Mouse (Mus musculus): ENCODE results near the gene Vasp. TPM values are rescaled to one million over a fixed set of nuclear protein-coding genes. Genes with fewer than 3 reads are reported as not detected.
A peak's percentile ranks its signal among the peaks of the same experiment; 100 is the strongest.

Vasp gene
- polyA plus RNA-seq, 1 experiment from 2014 or later: 57.6 TPM

DNA sequence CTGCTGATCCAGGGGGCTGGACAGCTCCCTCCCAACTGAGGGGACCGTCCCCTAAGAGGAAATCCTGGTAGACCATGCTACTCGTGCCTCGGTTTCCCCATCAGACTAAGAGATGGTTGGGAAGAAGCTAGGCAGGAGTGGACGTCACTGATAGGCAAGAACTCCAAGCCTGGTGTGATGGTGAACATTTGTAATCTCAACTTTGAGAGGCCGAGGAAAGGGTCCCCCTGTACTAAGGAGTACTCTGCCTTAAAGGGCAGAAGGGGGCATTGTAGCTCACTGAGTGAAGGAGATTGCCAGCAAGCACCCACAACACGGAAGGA is 33.8 kb upstream of the Vasp start:
- Histone ChIP-seq H3K27me3 (ENCODE audit: control insufficient read depth, insufficient read depth, low read length) (peaks cover 63% of the 10 kb centered on the region), H3K4me2 (ENCODE audit: low read depth) (no peak overlapping the region), H3K27ac (ENCODE audit: low read depth, low read length) (no peak overlapping the region), H3K36me3 (ENCODE audit: control insufficient read depth, insufficient read depth, low read length) (no peaks in the 10 kb centered on the region), H3K9ac (ENCODE audit: low read length) (peak overlapping the region; percentile 10; the same call in 1 of the 2 replicates), H3K4me1 (ENCODE audit: control insufficient read depth, insufficient read depth, low read length) (peaks cover 22% of the 10 kb centered on the region), H3K4me3 (ENCODE audit: low read depth, low read length) (no peak overlapping the region), H3K9me3 (ENCODE audit: control insufficient read depth, low read length) (no peaks in the 10 kb centered on the region)
- WGBS: 10% methylated on average over 6 of the region's 6 CpGs
- DNase-seq (ENCODE audit: low spot score): no peak
- no peak for ATAC-seq (ENCODE audit: insufficient read depth, low FRiP score, low TSS enrichment)

DNA sequence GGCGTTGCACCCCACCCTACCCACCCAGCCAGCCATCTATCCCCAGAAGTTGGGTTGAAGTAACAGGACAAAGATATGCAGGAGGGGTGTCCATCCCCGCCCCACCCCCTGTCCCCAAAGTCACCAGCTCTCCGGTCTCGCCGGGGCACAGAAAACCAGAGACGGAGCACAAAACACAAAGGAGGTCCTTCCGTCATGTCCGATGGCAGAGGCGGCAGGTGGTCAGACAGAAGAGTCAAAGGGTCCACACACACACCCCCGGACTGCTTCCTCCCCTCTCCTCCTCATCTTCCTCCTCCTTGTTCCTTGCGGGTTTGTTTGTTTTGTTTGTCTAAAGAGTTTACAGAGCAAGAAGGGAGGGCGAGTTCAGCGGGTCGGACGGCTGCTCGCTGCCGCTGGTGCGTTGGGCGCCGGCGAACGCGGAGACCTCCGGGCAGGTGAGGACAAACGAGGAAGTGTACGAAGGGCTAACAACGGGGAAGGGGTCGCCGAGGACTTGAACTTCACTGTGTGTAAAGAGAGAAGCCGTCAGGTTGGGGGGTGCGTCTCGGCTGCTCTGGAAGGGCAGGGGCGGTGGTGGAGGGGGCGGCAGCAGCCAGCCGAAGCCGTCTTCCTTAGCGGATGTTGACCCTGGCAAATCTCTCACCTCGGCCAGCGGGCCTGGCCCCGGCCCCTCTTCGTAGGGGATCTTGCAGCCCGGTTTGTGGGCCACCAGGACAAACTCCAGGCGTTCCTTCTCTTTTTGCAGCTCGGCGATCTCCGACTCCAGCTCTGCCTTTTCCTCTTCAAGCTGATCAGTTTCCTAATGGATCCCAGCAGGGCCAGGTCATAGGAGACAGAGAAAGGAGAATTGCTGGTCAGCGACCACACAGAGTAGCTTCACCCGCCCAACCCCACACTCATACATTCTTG is 33.1 kb upstream of the Vasp start:
- 2% methylated on average over 48 of the region's 48 CpGs for WGBS
- peak overlapping the region; percentile 23 for H3K4me3 ChIP-seq (ENCODE audit: low read depth, low read length)
- no peaks in the 10 kb centered on the region for H3K9me3 ChIP-seq (ENCODE audit: control insufficient read depth, low read length)
- H3K9ac ChIP-seq (ENCODE audit: low read length): peak overlapping the region; percentile 10; the same call in 1 of the 2 replicates
- no peak overlapping the region for H3K27ac ChIP-seq (ENCODE audit: low read depth, low read length)
- peaks cover 63% of the 10 kb centered on the region for H3K27me3 ChIP-seq (ENCODE audit: control insufficient read depth, insufficient read depth, low read length)
- H3K4me1 ChIP-seq (ENCODE audit: control insufficient read depth, insufficient read depth, low read length): peaks cover 22% of the 10 kb centered on the region
- no peaks in the 10 kb centered on the region for H3K36me3 ChIP-seq (ENCODE audit: control insufficient read depth, insufficient read depth, low read length)
- peak overlapping the region; percentile 40 for H3K4me2 ChIP-seq (ENCODE audit: low read depth)
- DNase-seq (ENCODE audit: low spot score) (no peak), ATAC-seq (ENCODE audit: insufficient read depth, low FRiP score, low TSS enrichment) (no peak)

DNA sequence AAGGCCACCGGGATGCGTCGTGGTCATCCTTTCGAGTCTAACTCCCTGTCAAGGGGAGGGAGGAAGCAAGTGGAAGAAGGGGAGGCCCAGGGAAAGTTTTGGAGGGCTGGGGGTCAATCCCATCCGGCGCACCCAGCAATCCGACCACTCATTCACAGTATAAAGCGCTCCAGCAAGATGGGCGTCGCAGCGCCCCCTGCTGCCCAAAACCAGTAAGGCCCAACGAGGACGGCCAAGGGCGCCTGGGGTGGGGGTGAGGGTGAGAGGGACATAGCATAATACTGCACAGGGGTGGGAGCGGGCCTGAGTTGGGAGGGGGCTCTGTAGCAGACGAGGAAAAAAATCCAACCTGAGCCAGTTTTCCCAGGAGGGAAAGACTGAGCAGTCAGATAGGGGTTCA is 32.2 kb upstream of the Vasp start:
- peak; percentile 83 for DNase-seq (ENCODE audit: low spot score)
- Histone ChIP-seq H3K4me3 (ENCODE audit: low read depth, low read length) (no peak overlapping the region), H3K36me3 (ENCODE audit: control insufficient read depth, insufficient read depth, low read length) (no peaks in the 10 kb centered on the region), H3K4me2 (ENCODE audit: low read depth) (peak overlapping the region; percentile 21), H3K9ac (ENCODE audit: low read length) (peak overlapping the region; percentile 16; the same call in 1 of the 2 replicates), H3K27me3 (ENCODE audit: control insufficient read depth, insufficient read depth, low read length) (peaks cover 61% of the 10 kb centered on the region), H3K27ac (ENCODE audit: low read depth, low read length) (no peak overlapping the region), H3K4me1 (ENCODE audit: control insufficient read depth, insufficient read depth, low read length) (peaks cover 14% of the 10 kb centered on the region), H3K9me3 (ENCODE audit: control insufficient read depth, low read length) (no peaks in the 10 kb centered on the region)
- under 1% methylated on average over 16 of the region's 16 CpGs for WGBS
- ATAC-seq (ENCODE audit: insufficient read depth, low FRiP score, low TSS enrichment): 0 out of 2 replicates have a peak, but pooled peaks have one; percentile 23

DNA sequence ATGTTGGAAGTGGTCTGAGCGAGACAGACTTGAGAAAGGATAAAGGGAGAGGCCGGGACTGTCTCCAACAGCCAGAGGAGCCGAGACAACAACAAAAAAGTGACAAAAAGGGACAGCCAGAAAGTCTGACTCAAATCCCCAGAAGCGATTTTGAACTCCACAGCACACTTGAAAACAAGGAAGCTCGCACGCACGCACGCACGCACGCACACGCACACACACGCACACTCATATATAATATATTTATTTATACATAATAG is 31.4 kb upstream of the Vasp start:
- Histone ChIP-seq H3K4me2 (ENCODE audit: low read depth) (no peak overlapping the region), H3K4me1 (ENCODE audit: control insufficient read depth, insufficient read depth, low read length) (peaks cover 14% of the 10 kb centered on the region), H3K9me3 (ENCODE audit: control insufficient read depth, low read length) (no peaks in the 10 kb centered on the region), H3K36me3 (ENCODE audit: control insufficient read depth, insufficient read depth, low read length) (no peaks in the 10 kb centered on the region), H3K27me3 (ENCODE audit: control insufficient read depth, insufficient read depth, low read length) (peaks cover 61% of the 10 kb centered on the region), H3K9ac (ENCODE audit: low read length) (no peak overlapping the region), H3K4me3 (ENCODE audit: low read depth, low read length) (no peak overlapping the region), H3K27ac (ENCODE audit: low read depth, low read length) (no peak overlapping the region)
- ATAC-seq (ENCODE audit: insufficient read depth, low FRiP score, low TSS enrichment) (no peak), DNase-seq (ENCODE audit: low spot score) (no peak)
- WGBS: 72% methylated on average over 12 of the region's 12 CpGs

DNA sequence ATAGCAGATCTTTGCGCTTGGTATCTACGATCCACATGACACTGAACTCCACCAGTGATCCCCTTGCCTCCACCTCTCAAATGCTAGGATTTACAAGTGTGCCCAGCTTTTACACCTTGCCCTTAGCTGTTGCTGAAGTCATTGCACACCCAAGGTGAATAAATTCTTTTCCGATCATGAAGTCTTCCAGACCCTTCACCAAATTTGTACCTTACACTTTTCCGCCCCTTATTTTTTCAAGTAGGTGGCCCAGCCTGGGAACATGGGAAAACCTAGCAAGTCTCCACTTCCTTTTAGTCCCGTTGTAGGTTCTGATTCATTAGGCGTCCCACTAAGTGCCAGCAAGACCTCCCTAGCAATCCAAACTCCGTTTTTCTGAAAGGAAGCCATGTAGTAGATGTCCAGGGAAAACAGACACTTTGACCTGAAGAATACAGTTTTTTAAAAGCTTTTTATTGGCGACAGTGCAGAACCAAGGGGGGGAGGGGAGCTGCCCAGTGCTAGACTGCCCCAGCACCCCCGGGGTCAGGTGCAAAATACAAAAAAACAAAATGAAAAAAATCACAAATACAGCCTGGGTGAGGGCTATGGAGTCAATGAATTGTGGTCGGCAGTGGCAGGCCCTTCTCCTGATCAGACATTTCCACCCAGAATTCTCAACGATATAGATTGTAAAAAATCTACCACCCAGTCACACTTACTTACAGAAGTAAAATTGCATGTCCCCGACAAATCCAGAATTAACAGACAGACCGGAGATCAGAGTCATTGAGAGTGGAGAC is 30.8 kb upstream of the Vasp start:
- Histone ChIP-seq H3K9ac (ENCODE audit: low read length) (no peak overlapping the region), H3K4me3 (ENCODE audit: low read depth, low read length) (peak overlapping the region; percentile 19; the same call in 1 of the 2 replicates), H3K9me3 (ENCODE audit: control insufficient read depth, low read length) (no peaks in the 10 kb centered on the region), H3K27me3 (ENCODE audit: control insufficient read depth, insufficient read depth, low read length) (peaks cover 59% of the 10 kb centered on the region), H3K36me3 (ENCODE audit: control insufficient read depth, insufficient read depth, low read length) (no peaks in the 10 kb centered on the region), H3K4me1 (ENCODE audit: control insufficient read depth, insufficient read depth, low read length) (peaks cover 10% of the 10 kb centered on the region), H3K4me2 (ENCODE audit: low read depth) (peak overlapping the region; percentile 35; the same call in 1 of the 2 replicates), H3K27ac (ENCODE audit: low read depth, low read length) (no peak overlapping the region)
- ATAC-seq (ENCODE audit: insufficient read depth, low FRiP score, low TSS enrichment): no peak
- 47% methylated on average over 13 of the region's 13 CpGs for WGBS
- DNase-seq (ENCODE audit: low spot score): no peak

DNA sequence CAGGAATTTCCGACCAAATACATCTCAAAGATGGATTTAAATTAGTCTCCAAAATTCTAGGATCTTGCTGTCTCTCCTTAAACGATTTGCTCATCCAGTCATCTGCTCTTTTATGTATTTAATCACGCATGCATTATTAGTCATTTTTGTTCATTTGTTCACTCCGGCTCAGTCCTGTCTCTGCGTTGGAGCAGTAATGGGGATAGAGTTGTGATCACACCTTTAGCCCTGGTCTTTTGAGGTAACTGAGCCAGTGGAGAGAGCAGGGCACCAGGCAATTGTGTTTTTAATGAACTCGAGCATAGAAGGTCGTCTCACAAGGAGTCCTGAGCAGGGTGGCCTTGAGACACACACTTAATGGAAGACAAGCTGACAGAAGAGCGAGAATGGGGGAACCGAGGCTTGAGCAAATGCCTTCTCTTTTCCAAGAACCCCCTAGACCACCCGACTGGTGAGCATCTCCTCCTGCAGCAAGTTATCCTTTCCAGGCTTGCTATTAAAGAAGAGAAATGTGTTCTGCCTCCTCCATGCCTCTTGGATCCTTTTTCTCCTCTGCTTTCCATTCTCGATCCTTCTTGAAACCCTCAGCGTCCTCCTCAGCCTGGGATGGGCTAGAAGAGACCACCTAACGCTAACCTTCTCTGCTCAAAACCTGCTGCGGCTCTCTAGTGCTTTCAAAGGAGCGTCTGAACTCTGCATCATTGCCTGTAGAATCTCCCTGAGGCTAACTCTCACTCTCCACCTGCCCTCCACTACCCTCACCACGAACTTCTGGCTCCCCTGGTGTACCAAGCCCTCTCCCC is 30.0 kb upstream of the Vasp start:
- Histone ChIP-seq H3K4me1 (ENCODE audit: control insufficient read depth, insufficient read depth, low read length) (peaks cover 10% of the 10 kb centered on the region; the same call in 1 of the 2 replicates), H3K27ac (ENCODE audit: low read depth, low read length) (no peak overlapping the region), H3K27me3 (ENCODE audit: control insufficient read depth, insufficient read depth, low read length) (peaks cover 51% of the 10 kb centered on the region), H3K4me2 (ENCODE audit: low read depth) (peak overlapping the region; percentile 35), H3K9ac (ENCODE audit: low read length) (no peak overlapping the region), H3K4me3 (ENCODE audit: low read depth, low read length) (peak overlapping the region; percentile 19), H3K9me3 (ENCODE audit: control insufficient read depth, low read length) (no peaks in the 10 kb centered on the region), H3K36me3 (ENCODE audit: control insufficient read depth, insufficient read depth, low read length) (no peaks in the 10 kb centered on the region)
- DNase-seq (ENCODE audit: low spot score) (no peak), ATAC-seq (ENCODE audit: insufficient read depth, low FRiP score, low TSS enrichment) (no peak)
- 6% methylated on average over 16 of the region's 16 CpGs for WGBS

DNA sequence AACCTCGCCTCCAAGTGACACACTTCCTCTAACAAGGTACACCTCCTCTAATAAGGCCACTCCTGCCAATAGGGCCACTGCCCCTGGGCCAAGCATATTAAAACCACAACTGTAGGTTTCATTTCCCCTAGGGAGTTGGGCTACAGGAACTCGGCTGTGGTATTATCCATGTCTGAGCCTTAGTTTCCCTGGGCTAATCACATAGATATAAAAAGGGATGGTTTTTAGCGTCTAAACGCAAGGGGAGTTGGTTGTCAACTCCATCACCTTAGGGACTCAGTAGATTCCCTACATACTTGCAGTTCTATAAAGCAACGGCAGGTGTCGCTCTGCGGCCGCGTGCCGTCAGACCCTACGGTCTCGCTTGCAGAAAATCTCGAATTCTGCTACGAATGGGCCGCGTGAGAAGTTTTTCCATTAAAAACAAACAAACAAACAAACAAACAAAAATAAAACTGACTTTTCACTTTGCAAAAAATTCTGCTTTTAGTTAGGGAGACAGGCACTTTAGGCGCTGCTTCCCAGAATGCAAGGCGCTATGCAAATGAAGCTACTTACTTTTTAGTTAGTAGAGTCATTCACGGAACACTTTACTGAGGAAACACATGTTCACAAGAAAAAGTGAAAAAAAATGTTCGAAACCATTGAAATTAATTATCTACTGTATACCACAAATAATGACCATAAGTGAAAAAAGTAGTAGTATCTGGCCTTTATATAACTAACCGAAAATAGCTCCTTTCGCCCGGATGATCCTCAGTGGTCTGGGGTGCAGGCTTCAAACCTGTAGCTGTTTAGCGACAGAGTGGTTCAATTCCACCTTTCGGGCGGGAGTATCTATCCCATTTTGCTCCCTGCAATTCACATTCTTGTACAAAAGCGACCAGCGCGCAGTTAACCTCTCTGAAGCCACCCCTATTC is 29.1 kb upstream of the Vasp start:
- H3K27me3 ChIP-seq (ENCODE audit: control insufficient read depth, insufficient read depth, low read length): peaks cover 42% of the 10 kb centered on the region
- WGBS: under 1% methylated on average over 29 of the region's 29 CpGs
- H3K9ac ChIP-seq (ENCODE audit: low read length): no peak overlapping the region

More for the DNA sequence above, 29.1 kb upstream of the Vasp start:
- peak; percentile 83; the same call in 1 of the 2 replicates for ATAC-seq (ENCODE audit: insufficient read depth, low FRiP score, low TSS enrichment)
- Histone ChIP-seq H3K4me3 (ENCODE audit: low read depth, low read length) (peak overlapping the region; percentile 19), H3K36me3 (ENCODE audit: control insufficient read depth, insufficient read depth, low read length) (no peaks in the 10 kb centered on the region), H3K4me1 (ENCODE audit: control insufficient read depth, insufficient read depth, low read length) (peaks cover 10% of the 10 kb centered on the region; the same call in 1 of the 2 replicates), H3K9me3 (ENCODE audit: control insufficient read depth, low read length) (0 out of 2 replicates have a peak, but pooled peaks cover 2% of the 10 kb centered on the region), H3K4me2 (ENCODE audit: low read depth) (peak overlapping the region; percentile 35), H3K27ac (ENCODE audit: low read depth, low read length) (no peak overlapping the region)
- peak; percentile 80 for DNase-seq (ENCODE audit: low spot score)
